Mouse (Mus musculus): ENCODE results near the gene Kctd6.
"Not testable (repeated sequence)": the region's sequence is repeated elsewhere in the genome, so short reads cannot be mapped to it uniquely, and the experiment has no call there.

Gene Kctd6

GRCm38 (mm10) chr14:8257521-8258334 lies 43.8 kb downstream of the Kctd6 start:
- CTCF ChIA-PET, result interaction anchor here in 1 of 4 experiments (0.9 kb wide), 1 partner anchor 9 kb away, joined by 3 read pairs; no protein-coding TSS in a partner anchor
- POLR2A ChIA-PET, result no interaction called here

- CTCF ChIA-PET, result interaction anchor here in 1 of 4 experiments (0.9 kb wide), 1 partner anchor 9 kb away, joined by 3 read pairs; no protein-coding TSS in a partner anchor
- POLR2A ChIA-PET, result interaction anchor here in 1 of 4 experiments (0.5 kb wide), 1 partner anchor 81 kb away, joined by 3 read pairs; no protein-coding TSS in a partner anchor
Observed at GRCm38 (mm10) chr14:8258335-8258627, 44.3 kb downstream of the Kctd6 start.

- ChIA-PET POLR2A (interaction anchor here in 1 of 4 experiments (0.5 kb wide), 1 partner anchor 81 kb away, joined by 3 read pairs; no protein-coding TSS in a partner anchor), CTCF (no interaction called here)
Observed at GRCm38 (mm10) chr14:8258752-8259151, 44.8 kb downstream of the Kctd6 start.

GRCm38 (mm10) chr14:8259166-8259565 lies 45.2 kb downstream of the Kctd6 start, which contains the start of gene Acox2:
Gene Acox2 (minus strand): TSS chr14:8259353.
- POLR2A ChIA-PET, result no interaction called here
- CTCF ChIA-PET, result no interaction called here

GRCm38 (mm10) chr14:8260214-8260613 lies 46.3 kb downstream of the Kctd6 start:
- POLR2A ChIA-PET, result no interaction called here
- CTCF ChIA-PET, result interaction anchor here in 2 of 4 experiments (0.7 to 2.6 kb wide), 3 partner anchors 39 to 86 kb away, joined by 3 to 7 read pairs (median 3); partner anchors contain the start of gene Kctd6 (in 1 of the 2)

- POLR2A ChIA-PET, result no interaction called here
- CTCF ChIA-PET, result interaction anchor here (0.6 to 2.6 kb wide), 6 partner anchors 39 to 298 kb away, joined by 3 to 7 read pairs (median 4); no protein-coding TSS in a partner anchor
Observed at GRCm38 (mm10) chr14:8262242-8262641, 48.3 kb downstream of the Kctd6 start.

- CTCF ChIA-PET, result no interaction called here
- POLR2A ChIA-PET, result no interaction called here
Observed at GRCm38 (mm10) chr14:8264378-8264777, 50.4 kb downstream of the Kctd6 start.

GRCm38 (mm10) chr14:8271281-8271680 lies 57.3 kb downstream of the Kctd6 start:
- POLR2A ChIA-PET, CTCF ChIA-PET: not testable (repeated sequence)
